Mouse (Mus musculus): ENCODE data around the gene Vmn1r37. TPM values are rescaled to one million over a fixed set of nuclear protein-coding genes. Genes with fewer than 3 reads are reported as not detected.

Vmn1r37 gene
- not detected in 2 replicates for polyA plus RNA-seq (2012; ENCODE audit: low replicate concordance)

GRCm38 (mm10) chr6:66729082-66729481, at the start of gene Vmn1r37:
Vmn1r37 (plus strand) TSS chr6:66729382.

GRCm38 (mm10) chr6:66685806-66686205, 43.4 kb upstream of the Vmn1r37 start, which contains the start of gene Vmn1r35:
Vmn1r35 (minus strand) TSS chr6:66685906.

DNA sequence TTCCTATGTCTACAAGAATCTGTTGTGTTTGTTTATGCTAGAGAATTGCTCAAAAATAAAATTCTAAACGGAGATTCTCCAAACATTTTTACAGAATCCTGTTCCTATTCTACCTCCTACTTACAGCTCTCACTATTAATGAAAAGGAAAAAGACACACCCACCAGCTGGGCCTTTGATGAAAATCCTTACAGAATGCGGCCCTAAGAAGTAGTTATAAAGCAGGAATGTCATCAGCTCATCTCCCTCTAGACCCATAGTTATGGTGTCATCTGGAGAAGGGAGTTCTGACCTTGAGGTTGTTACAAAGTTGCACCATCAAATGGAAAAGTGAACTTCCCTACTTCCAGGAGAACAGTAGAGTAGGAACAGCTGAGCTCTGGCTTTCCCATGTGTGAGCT, 10.1 kb upstream of the Vmn1r37 start, which contains the start of gene Vmn1r36:
Gene Vmn1r36 (minus strand): TSS at position 101 of the 400 bp plus-strand sequence.

GRCm38 (mm10) chr6:66782527-66782926, 53.3 kb downstream of the Vmn1r37 start, which contains the start of gene Vmn1r38:
Vmn1r38 (minus strand) TSS chr6:66782627.

Other genes starting within 250 kb of the Vmn1r37 start
- gene Mad2l1, start 194.0 kb upstream of the Vmn1r37 start, polyA plus RNA-seq (2012; ENCODE audit: low replicate concordance): 1.7 and 3.1 TPM in 2 replicates
- not detected in 2 replicates for gene Vmn1r32, start 169.3 kb upstream of the Vmn1r37 start, polyA plus RNA-seq (2012; ENCODE audit: low replicate concordance)
- not detected in 2 replicates for gene Vmn1r33, start 111.1 kb upstream of the Vmn1r37 start, polyA plus RNA-seq (2012; ENCODE audit: low replicate concordance)
- not detected in 2 replicates for gene Vmn1r34, start 85.5 kb upstream of the Vmn1r37 start, polyA plus RNA-seq (2012; ENCODE audit: low replicate concordance)
- gene Vmn1r35, start 43.5 kb upstream of the Vmn1r37 start, polyA plus RNA-seq (2012; ENCODE audit: low replicate concordance): not detected in 2 replicates
- gene Vmn1r36, start 10.2 kb upstream of the Vmn1r37 start, polyA plus RNA-seq (2012; ENCODE audit: low replicate concordance): not detected in 2 replicates
- not detected in 2 replicates for gene Vmn1r38, start 53.2 kb downstream of the Vmn1r37 start, polyA plus RNA-seq (2012; ENCODE audit: low replicate concordance)
- 0.12 TPM in 1 of 2 replicates, not detected in the other for gene Vmn1r39, start 81.2 kb downstream of the Vmn1r37 start, polyA plus RNA-seq (2012; ENCODE audit: low replicate concordance)
- 7.7 and 7.9 TPM in 2 replicates for gene Gng12, start 167.0 kb downstream of the Vmn1r37 start, polyA plus RNA-seq (2012; ENCODE audit: low replicate concordance)